Comparison of ENCODE assay signal across 9 mouse cellular contexts in the genomic region with DNA sequence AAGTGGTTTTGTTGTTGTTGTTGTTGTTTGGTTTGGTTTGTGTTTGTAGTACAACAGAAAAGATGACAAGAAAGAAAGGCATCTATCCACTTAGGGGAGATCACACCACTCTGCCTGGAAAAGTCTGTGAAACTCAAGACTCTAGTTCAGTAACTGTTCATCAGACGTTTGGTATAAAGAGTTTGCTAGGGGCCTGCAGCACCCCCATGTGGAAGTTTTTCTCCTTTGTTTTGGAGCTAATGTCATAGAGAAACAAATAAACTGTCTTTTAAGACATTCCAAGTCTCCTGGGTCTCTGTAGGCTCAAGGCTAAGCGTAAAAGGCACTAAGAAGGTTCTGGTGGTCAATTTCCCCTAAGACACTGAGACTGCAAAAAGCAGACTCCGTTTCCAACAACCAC. TPM values are rescaled to one million over a fixed set of nuclear protein-coding genes. Genes with fewer than 3 reads are reported as not detected.
DNase-seq lines count a peak whose midpoint lies in the region; ATAC-seq and TF ChIP-seq lines count a peak whose summit lies in the region.
"Had no signal": no experiment of that assay in that cellular context is flagged by ENCODE, and none has a peak within 500 bp of the region (broad histone marks: within the 10 kb centered on the region; RNA-seq: fewer than 3 reads in every experiment).

No protein-coding gene starts in this region.

- H3K9me3 ChIP-seq in hindbrain, embryonic 16.5 days (ENCODE audit: control insufficient read depth, low read length): no peaks in the 10 kb centered on the region
- H3K9me3 ChIP-seq in midbrain, postnatal 0 days (ENCODE audit: low read length): no peaks in the 10 kb centered on the region

- H3K4me2 ChIP-seq in hindbrain, embryonic 16.5 days (ENCODE audit: low read length): peak overlapping the region; percentile 85
- H3K4me2 ChIP-seq in midbrain, postnatal 0 days (ENCODE audit: low read depth, low read length, poor library complexity, severe bottlenecking): peak overlapping the region; percentile 70

- peak; percentile 72 for TF ChIP-seq CTCF in layer of hippocampus, adult 2 months (conservative IDR thresholded peaks at IDR 0.05)
- TF ChIP-seq CTCF in midbrain, postnatal 0 days (IDR thresholded peaks at IDR 0.05): peak; percentile 55

- H3K4me1 ChIP-seq in brown adipose tissue, adult 24 weeks (ENCODE audit: control insufficient read depth, insufficient read depth, insufficient read length, low read length): peaks cover 4% of the 10 kb centered on the region; the same call in 1 of the 2 replicates
- H3K4me1 ChIP-seq in hindbrain, embryonic 16.5 days (ENCODE audit: control insufficient read depth, insufficient read depth, low read depth, low read length): peaks cover 18% of the 10 kb centered on the region
- no peaks in the 10 kb centered on the region for H3K4me1 ChIP-seq in midbrain, postnatal 0 days (ENCODE audit: insufficient read depth, low read length)

- DNase-seq in layer of hippocampus, adult 2 months (ENCODE audit: low spot score in 2 of 2): no peak
- DNase-seq in layer of hippocampus, postnatal 10 days (ENCODE audit: low spot score in 2 of 2): no peak
- peak; percentile 51 for DNase-seq in midbrain, postnatal 0 days (ENCODE audit: low spot score)
- no peak for DNase-seq in adrenal gland, postnatal 4 days (ENCODE audit: low spot score in 2 of 2)
- DNase-seq in embryo, embryonic 11 days: no peak
- DNase-seq in layer of hippocampus, postnatal 25 days (ENCODE audit: extremely low spot score in 1 of 2, low spot score in 1 of 2): no peak
- DNase-seq: adrenal gland, adult 8-10 months had no signal

- peaks cover 15% of the 10 kb centered on the region for H3K36me3 ChIP-seq in hindbrain, embryonic 16.5 days (ENCODE audit: control insufficient read depth, insufficient read depth, low read length)
- peaks cover 22% of the 10 kb centered on the region for H3K36me3 ChIP-seq in midbrain, postnatal 0 days (ENCODE audit: insufficient read depth, low read length)

- no peak overlapping the region; the same call in 1 of the 2 replicates for H3K4me3 ChIP-seq in layer of hippocampus, adult 2 months
- peak overlapping the region; percentile 88 for H3K4me3 ChIP-seq in brown adipose tissue, adult 24 weeks (ENCODE audit: insufficient read depth, low read depth, low read length)
- H3K4me3 ChIP-seq in hindbrain, embryonic 16.5 days (ENCODE audit: low read length): peak overlapping the region; percentile 74
- no peak overlapping the region for H3K4me3 ChIP-seq in midbrain, postnatal 0 days (ENCODE audit: low read depth, low read length)

- H3K27ac ChIP-seq in layer of hippocampus, adult 2 months: peak overlapping the region; percentile 83
- H3K27ac ChIP-seq in brown adipose tissue, adult 24 weeks (replicated peaks; ENCODE audit: low read depth, low read length): peak overlapping the region; percentile 93
- H3K27ac ChIP-seq in hindbrain, embryonic 16.5 days (ENCODE audit: low read depth, low read length): no peak overlapping the region
- no peak overlapping the region for H3K27ac ChIP-seq in midbrain, postnatal 0 days (ENCODE audit: low read depth, low read length)

- WGBS in hindbrain, embryonic 16.5 days: 34% methylated on average over 3 of the region's 3 CpGs
- 46% methylated on average over 3 of the region's 3 CpGs for WGBS in midbrain, postnatal 0 days

- no peak for ATAC-seq in hindbrain, embryonic 16.5 days
- no peak for ATAC-seq in midbrain, postnatal 0 days (ENCODE audit: low FRiP score)

- no peaks in the 10 kb centered on the region for H3K27me3 ChIP-seq in hindbrain, embryonic 16.5 days (replicated peaks; ENCODE audit: control insufficient read depth, insufficient read depth, low read length)
- H3K27me3 ChIP-seq in midbrain, postnatal 0 days (ENCODE audit: insufficient read depth, low read length): no peaks in the 10 kb centered on the region

- peak overlapping the region; percentile 79; the same call in 1 of the 2 replicates for H3K9ac ChIP-seq in hindbrain, embryonic 16.5 days (ENCODE audit: low read depth, low read length)
- H3K9ac ChIP-seq in midbrain, postnatal 0 days (replicated peaks; ENCODE audit: low read length, poor library complexity, severe bottlenecking): no peak overlapping the region

RNA-seq across cellular contexts. Expression of gene Snx11, which starts 1.3 kb away (rescaled TPM):
- 10 to 100 TPM; 52.5 to 56.7 TPM for total RNA-seq in layer of hippocampus, adult 2 months (2021)
- 10 to 100 TPM; 43.1 to 49.0 TPM for total RNA-seq in layer of hippocampus, postnatal 10 days (2021)
- 4.0 and 7.6 TPM in 2 replicates for polyA plus RNA-seq in brown adipose tissue, adult 24 weeks (2012; ENCODE audit: insufficient read depth, insufficient read length, missing spikeins)
- 52.2 and 55.9 TPM in 2 replicates for polyA plus RNA-seq in hindbrain, embryonic 16.5 days (2015; fragmentation: Nextera tagmentation; extraction: Ambion mirVana)
- 61.6 and 61.9 TPM in 2 replicates for total RNA-seq in midbrain, postnatal 0 days (2014; rRNA removed)
- 36.6 and 38.9 TPM in 2 replicates for polyA plus RNA-seq in midbrain, postnatal 0 days (2015; fragmentation: Nextera tagmentation; extraction: Ambion mirVana)
- total RNA-seq in adrenal gland, postnatal 4 days (2021): 10 to 100 TPM; 27.8 TPM
- total RNA-seq in layer of hippocampus, postnatal 25 days (2021): 10 to 100 TPM; 40.9 to 49.4 TPM

RNA-seq across cellular contexts. Expression of gene Cbx1, which starts 12.9 kb away (rescaled TPM):
- 10 to 100 TPM; 44.6 to 47.4 TPM for total RNA-seq in layer of hippocampus, adult 2 months (2021)
- 10 to 100 TPM; 56.3 to 61.8 TPM for total RNA-seq in layer of hippocampus, postnatal 10 days (2021)
- 24.3 and 31.2 TPM in 2 replicates for polyA plus RNA-seq in brown adipose tissue, adult 24 weeks (2012; ENCODE audit: insufficient read depth, insufficient read length, missing spikeins)
- polyA plus RNA-seq in hindbrain, embryonic 16.5 days (2015; fragmentation: Nextera tagmentation; extraction: Ambion mirVana): 51.6 and 52.0 TPM in 2 replicates
- total RNA-seq in midbrain, postnatal 0 days (2014; rRNA removed): 29.0 and 38.1 TPM in 2 replicates
- polyA plus RNA-seq in midbrain, postnatal 0 days (2015; fragmentation: Nextera tagmentation; extraction: Ambion mirVana): 47.6 and 53.2 TPM in 2 replicates
- total RNA-seq in adrenal gland, postnatal 4 days (2021): 100 to 1,000 TPM in 1 of 2 experiments, 10 to 100 TPM in 1; 93.5 to 109 TPM
- total RNA-seq in layer of hippocampus, postnatal 25 days (2021): 10 to 100 TPM; 49.4 to 52.0 TPM

RNA-seq across cellular contexts. Expression of gene Nfe2l1, which starts 53.7 kb away (rescaled TPM):
- total RNA-seq in layer of hippocampus, adult 2 months (2021): 100 to 1,000 TPM; 221 to 229 TPM
- total RNA-seq in layer of hippocampus, postnatal 10 days (2021): 100 to 1,000 TPM; 183 to 193 TPM
- 333 and 448 TPM in 2 replicates for polyA plus RNA-seq in brown adipose tissue, adult 24 weeks (2012; ENCODE audit: insufficient read depth, insufficient read length, missing spikeins)
- 83.3 and 86.9 TPM in 2 replicates for polyA plus RNA-seq in hindbrain, embryonic 16.5 days (2015; fragmentation: Nextera tagmentation; extraction: Ambion mirVana)
- 86.0 and 88.0 TPM in 2 replicates for total RNA-seq in midbrain, postnatal 0 days (2014; rRNA removed)
- polyA plus RNA-seq in midbrain, postnatal 0 days (2015; fragmentation: Nextera tagmentation; extraction: Ambion mirVana): 64.5 and 68.9 TPM in 2 replicates
- 100 to 1,000 TPM; 269 to 272 TPM for total RNA-seq in adrenal gland, postnatal 4 days (2021)
- 100 to 1,000 TPM; 215 to 234 TPM for total RNA-seq in layer of hippocampus, postnatal 25 days (2021)

Comparison
In these comparisons a context has a peak if more than half of its experiments do, and no peak if none do; other contexts are left out.
1. H3K27ac ChIP-seq: peak in layer of hippocampus, adult 2 months (single experiment) and brown adipose tissue, adult 24 weeks (single experiment); none in hindbrain, embryonic 16.5 days (single experiment) and midbrain, postnatal 0 days (single experiment).
2. H3K4me3 ChIP-seq: peak in brown adipose tissue, adult 24 weeks (single experiment) and hindbrain, embryonic 16.5 days (single experiment); none in layer of hippocampus, adult 2 months (single experiment) and midbrain, postnatal 0 days (single experiment).